Mouse (Mus musculus): Measurements from ENCODE around the gene Ldb3.
A peak's percentile ranks its signal among the peaks of the same experiment; 100 is the strongest.

Ldb3 gene

GRCm38 (mm10) chr14:34590743-34591675, 2.5 kb upstream of the Ldb3 start:
- DNase-seq (ENCODE audit: low read depth, low spot score): peak; percentile 91

DNA sequence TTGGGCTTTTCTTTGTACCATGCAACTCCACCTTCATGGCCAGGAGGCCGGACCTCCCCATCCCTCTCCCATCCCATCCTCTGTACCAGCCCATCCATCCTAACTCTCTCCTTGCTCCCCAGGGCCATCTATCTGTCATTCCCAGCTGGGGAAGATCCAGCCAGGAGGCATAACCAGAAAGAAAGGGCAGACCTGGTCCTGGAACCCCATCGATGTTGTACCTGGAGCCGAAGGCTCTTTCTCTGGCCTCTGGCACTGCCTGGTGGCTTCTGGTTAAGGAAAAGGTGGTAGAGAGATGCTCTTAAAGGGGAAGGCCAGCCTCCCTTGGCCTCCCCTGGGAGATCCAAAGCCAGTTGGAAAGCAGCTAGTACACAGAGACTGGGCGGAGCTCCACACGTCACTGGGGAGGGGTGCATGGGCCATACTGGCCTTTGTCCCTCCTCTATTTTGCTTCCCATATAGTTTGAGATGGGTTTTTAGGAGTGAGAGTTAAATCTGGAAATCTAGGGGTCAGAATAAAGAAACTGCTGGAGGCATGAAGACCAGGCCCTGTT, 1.6 kb upstream of the Ldb3 start:
- no peak for DNase-seq (ENCODE audit: low read depth, low spot score)

DNA sequence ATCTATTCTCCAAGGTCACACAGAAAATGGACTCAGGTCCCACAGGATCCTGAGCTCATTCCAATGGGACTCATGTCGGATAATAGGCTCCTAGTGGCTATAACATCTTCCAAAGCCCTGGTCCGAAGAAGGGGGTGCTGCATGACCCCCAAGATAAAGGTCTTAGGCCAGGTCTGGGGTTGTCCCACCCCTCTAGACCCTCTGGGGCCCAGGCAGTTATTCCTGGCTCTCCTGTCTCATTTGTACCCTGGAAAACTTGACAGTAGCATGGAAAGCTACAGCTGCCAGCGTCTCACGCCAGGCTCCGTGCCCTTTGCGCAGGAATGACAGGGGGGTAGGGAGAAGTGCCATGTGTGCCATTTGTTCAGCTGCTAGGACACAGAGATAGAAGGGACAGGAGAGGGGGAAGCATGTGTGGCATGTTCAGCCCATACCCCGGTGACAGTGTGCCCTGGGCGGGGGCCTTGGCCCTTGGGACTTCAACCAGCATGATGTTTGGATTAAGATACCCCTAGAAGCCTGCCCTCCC, 767 bp upstream of the Ldb3 start:
- no peak for DNase-seq (ENCODE audit: low read depth, low spot score)

- no peak for DNase-seq (ENCODE audit: low read depth, low spot score)
Measured at GRCm38 (mm10) chr14:34588005-34588404, 477 bp downstream of the Ldb3 start.

DNA sequence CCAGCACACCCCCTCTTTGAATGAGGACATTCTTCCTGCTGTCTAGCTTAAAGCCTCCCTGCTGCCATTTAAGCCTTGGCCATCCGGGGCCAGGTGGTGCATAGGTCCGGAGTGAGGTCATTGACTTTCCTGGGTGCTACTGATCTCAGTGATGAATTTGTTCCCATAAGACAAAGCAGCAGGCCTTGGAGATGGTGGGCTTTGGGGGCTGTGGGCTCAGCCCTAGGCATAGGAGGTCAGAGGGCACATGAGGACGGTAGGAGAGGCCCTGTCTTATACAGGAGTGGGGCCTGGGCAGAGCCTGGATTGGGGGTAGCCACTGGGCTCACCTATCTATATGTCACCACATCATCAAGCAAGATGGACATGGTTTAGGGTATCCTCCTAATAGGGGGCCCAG, 1.6 kb downstream of the Ldb3 start:
- no peak for DNase-seq (ENCODE audit: low read depth, low spot score)

GRCm38 (mm10) chr14:34585358-34586105, 3.0 kb downstream of the Ldb3 start:
- DNase-seq (ENCODE audit: low read depth, low spot score): no peak

GRCm38 (mm10) chr14:34582740-34583427, 5.6 kb downstream of the Ldb3 start:
- DNase-seq (ENCODE audit: low read depth, low spot score): no peak

DNA sequence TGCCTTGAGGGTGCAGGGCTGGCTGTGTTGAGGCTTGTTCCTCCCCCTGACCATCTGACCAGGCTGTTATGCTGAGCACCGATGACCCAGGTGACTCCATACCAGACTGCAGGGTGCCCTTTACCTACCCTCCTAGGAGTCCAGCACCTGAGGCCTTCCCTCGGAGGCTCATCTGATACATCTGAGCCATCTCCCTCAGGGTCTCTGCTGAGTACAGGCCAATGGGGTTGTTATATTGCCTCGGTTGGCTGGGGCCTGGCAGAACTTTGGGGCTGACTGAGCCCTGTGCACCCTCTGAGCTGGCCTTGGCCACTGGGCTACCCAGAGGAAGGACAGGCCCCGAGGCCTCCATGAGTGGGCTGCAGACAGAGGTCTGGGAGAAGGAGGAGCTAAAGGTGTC, 11.6 kb downstream of the Ldb3 start:
- no peak for DNase-seq (ENCODE audit: low read depth, low spot score)

DNA sequence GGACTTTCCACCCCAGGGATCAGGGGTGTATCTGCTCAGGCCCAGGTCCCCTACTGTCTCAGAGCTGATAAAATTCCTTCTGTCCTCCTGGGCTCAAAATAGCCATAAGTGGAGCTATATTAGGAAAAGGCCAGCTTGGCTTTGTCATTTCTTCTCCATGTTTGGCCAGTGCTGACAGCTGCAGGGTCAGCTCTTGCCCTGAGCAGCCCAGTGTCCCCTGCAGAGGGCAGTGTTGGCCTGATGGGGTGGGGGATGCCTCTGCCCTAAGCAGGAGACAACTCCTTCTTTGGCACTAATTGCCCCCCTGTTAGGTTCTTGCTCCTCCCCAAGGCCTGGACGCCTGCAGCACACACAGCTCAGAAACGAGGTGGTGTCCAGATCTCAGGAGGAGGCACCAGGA, 14.4 kb downstream of the Ldb3 start:
- DNase-seq (ENCODE audit: low read depth, low spot score): no peak

DNA sequence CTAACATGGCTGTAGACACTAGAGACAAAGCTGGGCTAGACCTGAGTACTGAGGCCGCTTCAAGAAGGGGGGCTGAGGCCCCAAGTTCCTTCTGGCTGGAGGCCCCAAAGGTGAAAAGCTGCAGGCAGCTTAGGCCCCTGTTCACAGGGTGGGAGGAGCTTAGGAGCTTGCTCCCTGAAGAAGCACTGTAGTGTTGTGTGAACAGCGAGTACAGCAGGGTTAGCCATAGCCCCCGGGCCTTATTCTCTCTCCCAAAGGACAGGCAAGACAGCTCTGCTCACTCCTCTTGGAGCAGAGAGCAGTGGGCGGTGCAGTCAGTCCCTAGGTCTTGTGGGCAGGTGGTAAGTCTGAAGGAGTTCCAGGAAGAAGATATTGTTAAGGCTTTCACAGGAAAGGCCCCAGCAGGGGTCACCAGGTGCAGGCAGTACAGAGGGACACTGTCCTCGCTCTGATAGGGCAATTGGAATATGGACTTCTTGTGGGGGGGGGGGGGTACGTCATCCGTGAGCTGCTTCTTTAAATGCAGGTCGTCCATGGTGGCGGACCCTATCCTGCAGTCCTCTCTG, 15.1 kb downstream of the Ldb3 start:
- DNase-seq (ENCODE audit: low read depth, low spot score): no peak

GRCm38 (mm10) chr14:34571610-34572387, 16.7 kb downstream of the Ldb3 start:
- no peak for DNase-seq (ENCODE audit: low read depth, low spot score)

GRCm38 (mm10) chr14:34570903-34571302, 17.6 kb downstream of the Ldb3 start:
- DNase-seq (ENCODE audit: low read depth, low spot score): no peak

DNA sequence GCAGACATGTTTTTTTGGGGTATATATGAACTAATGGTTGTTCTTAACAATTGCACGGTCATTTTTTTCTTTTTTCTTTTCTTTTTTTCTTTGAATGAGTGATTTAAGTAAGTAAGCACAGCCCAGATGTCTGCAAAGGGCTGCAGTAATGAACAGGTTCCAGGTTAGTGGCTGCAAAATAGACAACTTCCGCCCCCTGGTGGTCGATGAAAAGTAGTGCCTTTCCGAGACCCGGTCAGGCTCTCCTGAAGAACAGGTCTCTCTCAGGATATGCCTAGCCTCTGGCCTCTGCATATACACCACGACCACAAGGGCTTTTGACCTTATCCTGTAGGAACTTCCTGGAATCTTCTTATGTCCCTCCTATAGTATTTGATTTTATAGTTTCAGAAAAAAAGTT, 18.2 kb downstream of the Ldb3 start:
- peak; percentile 83 for DNase-seq (ENCODE audit: low read depth, low spot score)

GRCm38 (mm10) chr14:34569534-34570194, 18.8 kb downstream of the Ldb3 start:
- no peak for DNase-seq (ENCODE audit: low read depth, low spot score)

GRCm38 (mm10) chr14:34568626-34569025, 19.9 kb downstream of the Ldb3 start:
- DNase-seq (ENCODE audit: low read depth, low spot score): no peak

GRCm38 (mm10) chr14:34567697-34568096, 20.8 kb downstream of the Ldb3 start:
- DNase-seq (ENCODE audit: low read depth, low spot score): no peak

DNA sequence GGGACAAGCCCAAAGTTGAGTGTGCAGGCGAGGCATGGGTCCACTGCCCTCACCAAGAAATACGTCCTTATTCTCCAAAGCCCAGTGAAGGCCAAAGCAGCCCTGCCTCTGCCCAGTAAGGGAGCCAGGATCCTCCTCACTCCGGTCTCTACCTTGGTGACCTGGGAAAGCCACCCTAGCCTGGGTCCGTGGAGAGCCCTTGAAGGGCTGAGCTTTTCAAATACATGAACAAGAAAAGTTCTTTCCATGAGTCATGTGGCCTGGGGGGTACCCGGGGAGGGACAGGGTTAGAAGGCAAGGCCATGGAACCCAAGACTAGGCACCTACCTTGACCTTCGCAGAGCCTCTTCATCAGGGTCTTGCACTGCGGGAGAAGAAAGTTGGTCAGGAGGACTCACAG, 22.0 kb downstream of the Ldb3 start:
- no peak for DNase-seq (ENCODE audit: low read depth, low spot score)

DNA sequence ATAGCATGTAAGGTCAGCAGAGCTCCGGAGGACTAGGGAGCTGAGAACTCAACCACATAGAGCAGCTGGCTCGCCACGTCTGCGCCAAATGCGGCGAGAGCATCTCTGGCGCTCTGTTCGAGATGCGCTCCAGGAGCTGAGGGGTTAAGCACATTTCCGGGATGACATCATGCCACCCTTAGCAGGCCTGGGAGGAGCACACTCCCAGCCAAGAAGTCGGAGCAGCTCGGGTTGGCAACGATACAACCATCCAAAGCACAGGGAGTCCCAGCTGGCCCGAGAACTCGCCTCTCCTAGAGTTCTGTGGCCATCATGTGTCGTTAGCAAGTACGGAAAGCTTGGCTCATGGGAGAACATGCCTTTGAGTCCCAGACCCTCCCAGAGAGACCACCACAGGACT, 22.8 kb downstream of the Ldb3 start:
- no peak for DNase-seq (ENCODE audit: low read depth, low spot score)

DNA sequence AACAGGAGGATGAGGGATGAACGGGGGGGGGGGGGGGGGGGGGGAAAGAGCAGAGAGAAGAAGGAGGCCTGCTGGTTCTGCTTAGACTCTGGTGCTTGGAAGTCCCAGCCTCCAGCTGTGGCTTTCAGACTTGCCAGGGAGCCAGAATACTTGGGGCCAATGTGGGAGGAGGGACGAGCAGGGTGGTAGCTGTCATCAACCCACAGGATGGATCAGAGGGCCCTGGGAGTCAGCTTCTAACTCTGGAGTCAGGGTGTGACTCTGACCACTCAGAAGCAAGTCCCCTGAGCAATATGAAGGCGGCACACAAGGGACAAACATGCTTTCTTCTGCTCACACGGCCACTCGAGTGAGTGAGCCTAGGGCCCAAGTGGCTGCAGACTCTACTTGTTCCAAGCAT, 23.8 kb downstream of the Ldb3 start:
- DNase-seq (ENCODE audit: low read depth, low spot score): no peak

GRCm38 (mm10) chr14:34562393-34562792, 26.1 kb downstream of the Ldb3 start:
- DNase-seq (ENCODE audit: low read depth, low spot score): peak; percentile 39
